Mouse (Mus musculus): ENCODE measurements at regions not wholly inside any gene's neighbourhood (a gene's known extent, or its start where the extent isn't known, plus 50 kb on each side); places are given as distances from the start of the nearest gene placed in this dataset.
A peak's percentile ranks its signal among the peaks of the same experiment; 100 is the strongest.

GRCm38 (mm10) chr13:98579731-98580130, 57.5 kb downstream of the Tmem174 start:
- H3K9ac ChIP-seq (replicated peaks; ENCODE audit: low read depth, low read length): no peak overlapping the region
- no peaks in the 10 kb centered on the region for H3K9me3 ChIP-seq (ENCODE audit: control insufficient read depth, low read length)
- H3K27ac ChIP-seq (ENCODE audit: low read length): no peak overlapping the region
- no peaks in the 10 kb centered on the region for H3K36me3 ChIP-seq (ENCODE audit: control insufficient read depth, insufficient read depth)
- no peak overlapping the region for H3K4me3 ChIP-seq (replicated peaks; ENCODE audit: low read length)
- no peak overlapping the region for H3K4me2 ChIP-seq (ENCODE audit: low read length)
- peaks cover 65% of the 10 kb centered on the region for H3K27me3 ChIP-seq (replicated peaks; ENCODE audit: control insufficient read depth, insufficient read depth, low read length)
- 71% methylated on average over 3 of the region's 3 CpGs for WGBS
- ATAC-seq: no peak
- H3K4me1 ChIP-seq (replicated peaks; ENCODE audit: control insufficient read depth, insufficient read depth, low read length): no peaks in the 10 kb centered on the region

- no peak overlapping the region for H3K4me3 ChIP-seq (replicated peaks; ENCODE audit: low read length)
- H3K27me3 ChIP-seq (replicated peaks; ENCODE audit: control insufficient read depth, insufficient read depth, low read length): peaks cover 63% of the 10 kb centered on the region
- H3K36me3 ChIP-seq (ENCODE audit: control insufficient read depth, insufficient read depth): no peaks in the 10 kb centered on the region
- H3K4me2 ChIP-seq (ENCODE audit: low read length): no peak overlapping the region
- no peaks in the 10 kb centered on the region for H3K4me1 ChIP-seq (replicated peaks; ENCODE audit: control insufficient read depth, insufficient read depth, low read length)
- 42% methylated on average over 11 of the region's 11 CpGs for WGBS
- ATAC-seq: no peak
- no peaks in the 10 kb centered on the region for H3K9me3 ChIP-seq (ENCODE audit: control insufficient read depth, low read length)
- no peak overlapping the region for H3K27ac ChIP-seq (ENCODE audit: low read length)
- H3K9ac ChIP-seq (replicated peaks; ENCODE audit: low read depth, low read length): no peak overlapping the region
Measured at GRCm38 (mm10) chr13:98578426-98579066, 58.7 kb downstream of the Tmem174 start.

- no peak for ATAC-seq
- H3K36me3 ChIP-seq (ENCODE audit: control insufficient read depth, insufficient read depth): no peaks in the 10 kb centered on the region
- no peaks in the 10 kb centered on the region for H3K9me3 ChIP-seq (ENCODE audit: control insufficient read depth, low read length)
- no peak overlapping the region for H3K27ac ChIP-seq (ENCODE audit: low read length)
- H3K4me2 ChIP-seq (ENCODE audit: low read length): no peak overlapping the region
- peaks cover 66% of the 10 kb centered on the region for H3K27me3 ChIP-seq (replicated peaks; ENCODE audit: control insufficient read depth, insufficient read depth, low read length)
- no peak overlapping the region for H3K4me3 ChIP-seq (replicated peaks; ENCODE audit: low read length)
- WGBS: 70% methylated on average over 3 of the region's 3 CpGs
- H3K4me1 ChIP-seq (replicated peaks; ENCODE audit: control insufficient read depth, insufficient read depth, low read length): peaks cover 14% of the 10 kb centered on the region
- no peak overlapping the region for H3K9ac ChIP-seq (replicated peaks; ENCODE audit: low read depth, low read length)
Measured at GRCm38 (mm10) chr13:98576061-98576460, 61.1 kb downstream of the Tmem174 start.

- H3K4me2 ChIP-seq (ENCODE audit: low read length): no peak overlapping the region
- ATAC-seq: no peak
- H3K27me3 ChIP-seq (replicated peaks; ENCODE audit: control insufficient read depth, insufficient read depth, low read length): peaks cover 70% of the 10 kb centered on the region
- WGBS: 21% methylated on average over 12 of the region's 12 CpGs
- H3K36me3 ChIP-seq (ENCODE audit: control insufficient read depth, insufficient read depth): no peaks in the 10 kb centered on the region
- no peak overlapping the region for H3K4me3 ChIP-seq (replicated peaks; ENCODE audit: low read length)
- no peak overlapping the region for H3K27ac ChIP-seq (ENCODE audit: low read length)
- H3K9ac ChIP-seq (replicated peaks; ENCODE audit: low read depth, low read length): no peak overlapping the region
- H3K9me3 ChIP-seq (ENCODE audit: control insufficient read depth, low read length): no peaks in the 10 kb centered on the region
- H3K4me1 ChIP-seq (replicated peaks; ENCODE audit: control insufficient read depth, insufficient read depth, low read length): peaks cover 14% of the 10 kb centered on the region
Measured at GRCm38 (mm10) chr13:98574057-98574323, 63.2 kb downstream of the Tmem174 start.

GRCm38 (mm10) chr13:98573261-98574056, 63.8 kb downstream of the Tmem174 start:
- Histone ChIP-seq H3K27ac (ENCODE audit: low read length) (no peak overlapping the region), H3K4me3 (replicated peaks; ENCODE audit: low read length) (peak overlapping the region; percentile 32), H3K4me2 (ENCODE audit: low read length) (peak overlapping the region; percentile 52), H3K9ac (replicated peaks; ENCODE audit: low read depth, low read length) (no peak overlapping the region), H3K36me3 (ENCODE audit: control insufficient read depth, insufficient read depth) (no peaks in the 10 kb centered on the region), H3K27me3 (replicated peaks; ENCODE audit: control insufficient read depth, insufficient read depth, low read length) (peaks cover 72% of the 10 kb centered on the region), H3K4me1 (replicated peaks; ENCODE audit: control insufficient read depth, insufficient read depth, low read length) (peaks cover 14% of the 10 kb centered on the region), H3K9me3 (ENCODE audit: control insufficient read depth, low read length) (no peaks in the 10 kb centered on the region)
- no peak for ATAC-seq
- 6% methylated on average over 39 of the region's 39 CpGs for WGBS

GRCm38 (mm10) chr13:98572581-98573260, 64.5 kb downstream of the Tmem174 start:
- Histone ChIP-seq H3K9me3 (ENCODE audit: control insufficient read depth, low read length) (no peaks in the 10 kb centered on the region), H3K27ac (ENCODE audit: low read length) (no peak overlapping the region), H3K9ac (replicated peaks; ENCODE audit: low read depth, low read length) (peak overlapping the region; percentile 10; the same call in 1 of the 2 replicates), H3K4me3 (replicated peaks; ENCODE audit: low read length) (peak overlapping the region; percentile 32), H3K4me1 (replicated peaks; ENCODE audit: control insufficient read depth, insufficient read depth, low read length) (peaks cover 14% of the 10 kb centered on the region), H3K36me3 (ENCODE audit: control insufficient read depth, insufficient read depth) (no peaks in the 10 kb centered on the region), H3K27me3 (replicated peaks; ENCODE audit: control insufficient read depth, insufficient read depth, low read length) (peaks cover 71% of the 10 kb centered on the region), H3K4me2 (ENCODE audit: low read length) (peak overlapping the region; percentile 52)
- no peak for ATAC-seq
- WGBS: under 1% methylated on average over 50 of the region's 50 CpGs

GRCm38 (mm10) chr13:98572011-98572570, 65.1 kb downstream of the Tmem174 start:
- no peak overlapping the region for H3K27ac ChIP-seq (ENCODE audit: low read length)
- H3K9ac ChIP-seq (replicated peaks; ENCODE audit: low read depth, low read length): no peak overlapping the region
- WGBS: 2% methylated on average over 10 of the region's 14 CpGs
- H3K36me3 ChIP-seq (ENCODE audit: control insufficient read depth, insufficient read depth): no peaks in the 10 kb centered on the region
- peak overlapping the region; percentile 52 for H3K4me2 ChIP-seq (ENCODE audit: low read length)
- H3K27me3 ChIP-seq (replicated peaks; ENCODE audit: control insufficient read depth, insufficient read depth, low read length): peaks cover 69% of the 10 kb centered on the region
- peaks cover 14% of the 10 kb centered on the region for H3K4me1 ChIP-seq (replicated peaks; ENCODE audit: control insufficient read depth, insufficient read depth, low read length)
- ATAC-seq: no peak
- no peak overlapping the region for H3K4me3 ChIP-seq (replicated peaks; ENCODE audit: low read length)
- H3K9me3 ChIP-seq (ENCODE audit: control insufficient read depth, low read length): no peaks in the 10 kb centered on the region

GRCm38 (mm10) chr13:98571051-98571450, 66.2 kb downstream of the Tmem174 start:
- H3K4me1 ChIP-seq (replicated peaks; ENCODE audit: control insufficient read depth, insufficient read depth, low read length): peaks cover 14% of the 10 kb centered on the region
- H3K4me2 ChIP-seq (ENCODE audit: low read length): no peak overlapping the region
- H3K36me3 ChIP-seq (ENCODE audit: control insufficient read depth, insufficient read depth): no peaks in the 10 kb centered on the region
- H3K27me3 ChIP-seq (replicated peaks; ENCODE audit: control insufficient read depth, insufficient read depth, low read length): peaks cover 68% of the 10 kb centered on the region
- no peaks in the 10 kb centered on the region for H3K9me3 ChIP-seq (ENCODE audit: control insufficient read depth, low read length)
- H3K9ac ChIP-seq (replicated peaks; ENCODE audit: low read depth, low read length): no peak overlapping the region
- no peak overlapping the region for H3K27ac ChIP-seq (ENCODE audit: low read length)
- ATAC-seq: no peak
- 34% methylated on average over 3 of the region's 3 CpGs for WGBS
- no peak overlapping the region for H3K4me3 ChIP-seq (replicated peaks; ENCODE audit: low read length)

- ATAC-seq: no peak
- Histone ChIP-seq H3K4me2 (ENCODE audit: low read length) (no peak overlapping the region), H3K4me1 (replicated peaks; ENCODE audit: control insufficient read depth, insufficient read depth, low read length) (no peaks in the 10 kb centered on the region), H3K27ac (ENCODE audit: low read length) (no peak overlapping the region), H3K4me3 (replicated peaks; ENCODE audit: low read length) (no peak overlapping the region), H3K36me3 (ENCODE audit: control insufficient read depth, insufficient read depth) (no peaks in the 10 kb centered on the region), H3K27me3 (replicated peaks; ENCODE audit: control insufficient read depth, insufficient read depth, low read length) (no peaks in the 10 kb centered on the region), H3K9me3 (ENCODE audit: control insufficient read depth, low read length) (no peaks in the 10 kb centered on the region), H3K9ac (replicated peaks; ENCODE audit: low read depth, low read length) (no peak overlapping the region)
- WGBS: 74% methylated on average over 6 of the region's 6 CpGs
Measured at GRCm38 (mm10) chr13:98555693-98556092, 63.9 kb upstream of the Gm10320 start.

Measured in forebrain, embryonic 16.5 days (tissue).